Mouse (Mus musculus): ENCODE measurements around the gene Ssbp4. TPM values are rescaled to one million over a fixed set of nuclear protein-coding genes. Genes with fewer than 3 reads are reported as not detected.

Gene Ssbp4
- polyA plus RNA-seq, 1 experiment, result 29.6 TPM

GRCm38 (mm10) chr8:70549412-70550184 lies 59.1 kb downstream of the Ssbp4 start:
- H3K4me3 ChIP-seq (ENCODE audit: insufficient read depth, low read depth, low read length), result no peak overlapping the region
- H3K4me1 ChIP-seq (ENCODE audit: control insufficient read depth, insufficient read depth, insufficient read length, low read length), result peaks cover 56% of the 10 kb centered on the region
- H3K27ac ChIP-seq (replicated peaks; ENCODE audit: low read depth, low read length), result no peak overlapping the region

GRCm38 (mm10) chr8:70547762-70548161 lies 60.9 kb downstream of the Ssbp4 start:
- Histone ChIP-seq H3K27ac (replicated peaks; ENCODE audit: low read depth, low read length) (no peak overlapping the region), H3K4me1 (ENCODE audit: control insufficient read depth, insufficient read depth, insufficient read length, low read length) (peaks cover 55% of the 10 kb centered on the region), H3K4me3 (ENCODE audit: insufficient read depth, low read depth, low read length) (no peak overlapping the region)

Other genes starting within 250 kb of the Ssbp4 start
- not detected in 2 replicates for gene Comp, start 235.3 kb downstream of the Ssbp4 start, polyA plus RNA-seq (2012; ENCODE audit: insufficient read depth, insufficient read length, missing spikeins)
- 3.0 and 4.5 TPM in 2 replicates for gene Crtc1, start 169.3 kb downstream of the Ssbp4 start, polyA plus RNA-seq (2012; ENCODE audit: insufficient read depth, insufficient read length, missing spikeins)
- gene Klhl26, start 131.9 kb downstream of the Ssbp4 start, polyA plus RNA-seq (2012; ENCODE audit: insufficient read depth, insufficient read length, missing spikeins), result 9.3 and 9.5 TPM in 2 replicates
- gene Tmem59l, start 121.5 kb downstream of the Ssbp4 start, polyA plus RNA-seq (2012; ENCODE audit: insufficient read depth, insufficient read length, missing spikeins), result not detected in 2 replicates
- gene Crlf1, start 115.7 kb downstream of the Ssbp4 start, polyA plus RNA-seq (2012; ENCODE audit: insufficient read depth, insufficient read length, missing spikeins), result 1.3 TPM in 1 of 2 replicates, not detected in the other
- 191 and 207 TPM in 2 replicates for gene Rex1bd, start 102.1 kb downstream of the Ssbp4 start, polyA plus RNA-seq (2012; ENCODE audit: insufficient read depth, insufficient read length, missing spikeins)
- gene Uba52, start 98.1 kb downstream of the Ssbp4 start, polyA plus RNA-seq (2012; ENCODE audit: insufficient read depth, insufficient read length, missing spikeins), result 977 and 1,552 TPM in 2 replicates
- gene Fkbp8, start 81.1 kb downstream of the Ssbp4 start, polyA plus RNA-seq (2012; ENCODE audit: insufficient read depth, insufficient read length, missing spikeins), result 90.9 and 113 TPM in 2 replicates
- 106 and 116 TPM in 2 replicates for gene Kxd1, start 80.9 kb downstream of the Ssbp4 start, polyA plus RNA-seq (2012; ENCODE audit: insufficient read depth, insufficient read length, missing spikeins)
- 7.3 and 9.1 TPM in 2 replicates for gene Ell, start 69.4 kb downstream of the Ssbp4 start, polyA plus RNA-seq (2012; ENCODE audit: insufficient read depth, insufficient read length, missing spikeins)
- gene Isyna1, start 14.5 kb downstream of the Ssbp4 start, polyA plus RNA-seq (2012; ENCODE audit: insufficient read depth, insufficient read length, missing spikeins), result 7.7 and 17.4 TPM in 2 replicates
- 2.0 TPM in 2 replicates for gene Lrrc25, start 7.3 kb upstream of the Ssbp4 start, polyA plus RNA-seq (2012; ENCODE audit: insufficient read depth, insufficient read length, missing spikeins)
- 1.7 TPM in 2 replicates for gene Gdf15, start 23.6 kb upstream of the Ssbp4 start, polyA plus RNA-seq (2012; ENCODE audit: insufficient read depth, insufficient read length, missing spikeins)
- 31.0 and 37.7 TPM in 2 replicates for gene Pgpep1, start 51.5 kb upstream of the Ssbp4 start, polyA plus RNA-seq (2012; ENCODE audit: insufficient read depth, insufficient read length, missing spikeins)
- 89.4 and 121 TPM in 2 replicates for gene Lsm4, start 64.4 kb upstream of the Ssbp4 start, polyA plus RNA-seq (2012; ENCODE audit: insufficient read depth, insufficient read length, missing spikeins)
- 106 and 111 TPM in 2 replicates for gene Jund, start 90.1 kb upstream of the Ssbp4 start, polyA plus RNA-seq (2012; ENCODE audit: insufficient read depth, insufficient read length, missing spikeins)
- gene Iqcn, start 94.6 kb upstream of the Ssbp4 start, polyA plus RNA-seq (2012; ENCODE audit: insufficient read depth, insufficient read length, missing spikeins), result not detected in 2 replicates
- gene Gm3336, start 109.7 kb upstream of the Ssbp4 start, polyA plus RNA-seq (2012; ENCODE audit: insufficient read depth, insufficient read length, missing spikeins), result not detected in 2 replicates
- gene Pde4c, start 114.8 kb upstream of the Ssbp4 start, polyA plus RNA-seq (2012; ENCODE audit: insufficient read depth, insufficient read length, missing spikeins), result 0.36 and 1.7 TPM in 2 replicates
- 18.1 and 21.3 TPM in 2 replicates for gene Rab3a, start 145.8 kb upstream of the Ssbp4 start, polyA plus RNA-seq (2012; ENCODE audit: insufficient read depth, insufficient read length, missing spikeins)
- gene Mpv17l2, start 152.1 kb upstream of the Ssbp4 start, polyA plus RNA-seq (2012; ENCODE audit: insufficient read depth, insufficient read length, missing spikeins), result 74.5 and 79.8 TPM in 2 replicates
- 9.8 and 11.3 TPM in 2 replicates for gene Pik3r2, start 167.8 kb upstream of the Ssbp4 start, polyA plus RNA-seq (2012; ENCODE audit: insufficient read depth, insufficient read length, missing spikeins)
- gene Mast3, start 196.2 kb upstream of the Ssbp4 start, polyA plus RNA-seq (2012; ENCODE audit: insufficient read depth, insufficient read length, missing spikeins), result 2.5 and 2.9 TPM in 2 replicates
- not detected in 2 replicates for gene Il12rb1, start 199.6 kb upstream of the Ssbp4 start, polyA plus RNA-seq (2012; ENCODE audit: insufficient read depth, insufficient read length, missing spikeins)
- 1.3 and 5.0 TPM in 2 replicates for gene Arrdc2, start 230.8 kb upstream of the Ssbp4 start, polyA plus RNA-seq (2012; ENCODE audit: insufficient read depth, insufficient read length, missing spikeins)